Mouse (Mus musculus): Measurements from ENCODE around the gene Thy1. TPM values are rescaled to one million over a fixed set of nuclear protein-coding genes. Genes with fewer than 3 reads are reported as not detected.

Thy1 gene
- total and polyA plus RNA-seq, 3 experiments: 1.5 to 24.0 TPM; not detected in 1

DNA sequence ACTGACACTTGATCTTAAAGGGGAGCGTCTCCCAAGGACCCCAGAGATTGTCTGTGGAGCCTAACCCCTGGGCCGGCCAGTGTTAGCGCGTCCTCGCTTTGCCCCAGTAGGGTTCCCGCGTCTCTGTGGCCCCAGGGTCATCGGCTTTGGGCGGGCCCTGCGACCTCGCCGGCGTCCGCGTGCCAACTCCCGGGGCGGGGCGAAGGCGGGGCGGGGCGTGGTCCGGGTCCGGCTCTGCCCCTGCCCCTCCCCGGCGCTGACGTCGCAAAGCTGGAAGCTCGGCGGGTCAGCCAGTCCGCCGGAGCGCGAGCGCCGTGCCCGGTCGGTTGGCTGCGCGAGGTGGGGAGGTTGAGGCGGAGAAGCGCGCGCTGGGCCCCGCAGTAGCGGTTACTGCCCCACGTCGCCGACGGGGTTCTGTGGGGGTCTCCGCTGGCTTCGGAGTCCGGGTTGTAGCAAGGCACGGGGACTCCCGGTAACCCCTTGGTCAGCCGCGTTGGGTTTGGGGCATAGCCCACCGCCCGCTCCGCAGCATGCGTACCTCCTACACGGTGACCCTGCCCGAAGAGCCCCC, 41.6 kb downstream of the Thy1 start (continued):
- TF ChIP-seq NELFE (IDR thresholded peaks at IDR 0.05; ENCODE audit: low read depth, low read length): peak; percentile 89
- no peak for TF ChIP-seq HCFC1 (IDR thresholded peaks at IDR 0.05; ENCODE audit: low read depth, low read length)
- no peak for TF ChIP-seq GATA1 (IDR thresholded peaks at IDR 0.05; ENCODE audit: low read depth, low read length)
- no peak for TF ChIP-seq CHD2 (IDR thresholded peaks at IDR 0.05; ENCODE audit: low read length)
- 0 out of 2 replicates have a peak, but pooled peaks have one; percentile 38 for TF ChIP-seq MXI1 (IDR thresholded peaks at IDR 0.05; ENCODE audit: low read depth, low read length)
- TF ChIP-seq MEF2A (IDR thresholded peaks at IDR 0.05; ENCODE audit: extremely low read depth, insufficient replicate concordance, low read depth, low read length, poor library complexity, severe bottlenecking): no peak
- TF ChIP-seq RCOR1 (IDR thresholded peaks at IDR 0.05; ENCODE audit: low read depth, low read length): no peak
- no peak for TF ChIP-seq ELF1 (IDR thresholded peaks at IDR 0.05; ENCODE audit: low read depth, low read length)
- TF ChIP-seq SMC3 (IDR thresholded peaks at IDR 0.05; ENCODE audit: low read depth, low read length): no peak

DNA sequence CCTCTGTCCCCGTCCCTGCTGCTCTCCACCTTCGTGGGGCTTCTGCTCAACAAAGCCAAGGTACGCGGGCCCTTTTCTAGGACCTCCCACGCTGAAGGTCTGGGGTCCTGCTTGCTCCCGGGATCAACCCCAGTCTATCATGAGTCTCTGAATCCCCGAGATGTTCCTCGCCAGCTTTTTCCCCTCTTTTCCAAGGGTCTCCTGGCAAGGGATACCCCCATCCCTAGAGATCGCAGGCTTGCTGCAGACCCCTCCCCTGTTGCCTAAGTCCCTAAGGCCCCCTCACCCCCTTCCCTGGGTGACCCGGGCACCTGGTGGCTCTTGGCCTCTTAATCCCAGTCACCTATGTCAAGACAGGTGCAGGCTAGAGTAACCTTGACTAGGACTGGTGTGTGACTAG, 42.1 kb downstream of the Thy1 start:
- no peak overlapping the region for H3K27ac ChIP-seq (ENCODE audit: control insufficient read depth, low read depth, low read length)
- TF ChIP-seq MAZ (IDR thresholded peaks at IDR 0.05; ENCODE audit: low read depth, low read length) (no peak), USF2 (IDR thresholded peaks at IDR 0.05; ENCODE audit: borderline replicate concordance in 1 of 2, insufficient read depth in 1 of 2, low read depth in 1 of 2, low read length in 2 of 2) (no peak), MAX (IDR thresholded peaks at IDR 0.05; ENCODE audit: low read length) (no peak), ZC3H11A (IDR thresholded peaks at IDR 0.05; ENCODE audit: low read depth, low read length) (no peak), GATA1 (IDR thresholded peaks at IDR 0.05; ENCODE audit: low read depth, low read length) (no peak), CHD1 (IDR thresholded peaks at IDR 0.05; ENCODE audit: low read depth, low read length) (no peak), RAD21 (IDR thresholded peaks at IDR 0.05; ENCODE audit: low read depth, low read length) (no peak), ETS1 (IDR thresholded peaks at IDR 0.05; ENCODE audit: low read depth, low read length) (no peak), EP300 (IDR thresholded peaks at IDR 0.05; ENCODE audit: low read depth in 1 of 2, low read length in 2 of 2) (no peak), POLR2AphosphoS5 (IDR thresholded peaks at IDR 0.05; ENCODE audit: borderline replicate concordance, low read depth, low read length) (no peak), MXI1 (IDR thresholded peaks at IDR 0.05; ENCODE audit: low read depth, low read length) (no peak), JUND (IDR thresholded peaks at IDR 0.05; ENCODE audit: low read depth, low read length) (no peak), ELF1 (IDR thresholded peaks at IDR 0.05; ENCODE audit: low read depth, low read length) (no peak), TCF12 (IDR thresholded peaks at IDR 0.05; ENCODE audit: low read depth, low read length) (no peak), ZKSCAN1 (IDR thresholded peaks at IDR 0.05; ENCODE audit: low read depth, low read length) (no peak), ZNF384 (IDR thresholded peaks at IDR 0.05; ENCODE audit: low read depth, low read length) (no peak), RCOR1 (IDR thresholded peaks at IDR 0.05; ENCODE audit: low read depth, low read length) (no peak), TAL1 (IDR thresholded peaks at IDR 0.05; ENCODE audit: low read length) (no peak), MEF2A (IDR thresholded peaks at IDR 0.05; ENCODE audit: extremely low read depth, insufficient replicate concordance, low read depth, low read length, poor library complexity, severe bottlenecking) (no peak)
- H3K36me3 ChIP-seq (ENCODE audit: control insufficient read depth in 1 of 2, insufficient read depth in 2 of 2, low read length in 2 of 2): peaks cover 0 to 7% of the 10 kb centered on the region in 2 experiments; a peak in 2 of 4 replicates
- H3K27me3 ChIP-seq (ENCODE audit: control insufficient read depth in 1 of 2, insufficient read depth in 2 of 2, low read length in 2 of 2): no peaks in the 10 kb centered on the region
- peak overlapping the region; percentile 61 to 87 for H3K4me3 ChIP-seq (ENCODE audit: control insufficient read depth in 1 of 2, insufficient read depth in 1 of 2, low read depth in 2 of 2, low read length in 2 of 2)
- peak overlapping the region; percentile 82 for H3K9ac ChIP-seq (ENCODE audit: control insufficient read depth, low read depth, low read length, poor library complexity, severe bottlenecking)
- H3K4me1 ChIP-seq (ENCODE audit: control insufficient read depth in 1 of 2, insufficient read depth in 2 of 2, low read length in 2 of 2): peaks cover 0 to 25% of the 10 kb centered on the region in 2 experiments; a peak in 3 of 4 replicates
- DNase-seq (ENCODE audit: low read depth, low spot score): no peak
- H3K79me2 ChIP-seq (ENCODE audit: control insufficient read depth, insufficient read depth, low read length, poor library complexity): no peaks in the 10 kb centered on the region; the same call in 1 of the 2 replicates
- H3K9me3 ChIP-seq (replicated peaks; ENCODE audit: insufficient read depth, low read length): no peaks in the 10 kb centered on the region
